Mouse (Mus musculus) brain, embryonic 18.5 days (tissue): ENCODE results near the gene Ppp1r21.
A peak's percentile ranks its signal among the peaks of the same experiment; 100 is the strongest.

ENCODE experiments used
- DNase-seq: peaks from one replicate; pipeline ENCODE4 v3.0.0-alpha.2; 2012; ENCODE audit warnings: low read depth, low spot score

Ppp1r21 gene

GRCm38 (mm10) chr17:88529519-88530235 is at the start of gene Ppp1r21:
TSS of gene Ppp1r21 (plus strand) at chr17:88530118.
- peak; percentile 87 for DNase-seq

DNA sequence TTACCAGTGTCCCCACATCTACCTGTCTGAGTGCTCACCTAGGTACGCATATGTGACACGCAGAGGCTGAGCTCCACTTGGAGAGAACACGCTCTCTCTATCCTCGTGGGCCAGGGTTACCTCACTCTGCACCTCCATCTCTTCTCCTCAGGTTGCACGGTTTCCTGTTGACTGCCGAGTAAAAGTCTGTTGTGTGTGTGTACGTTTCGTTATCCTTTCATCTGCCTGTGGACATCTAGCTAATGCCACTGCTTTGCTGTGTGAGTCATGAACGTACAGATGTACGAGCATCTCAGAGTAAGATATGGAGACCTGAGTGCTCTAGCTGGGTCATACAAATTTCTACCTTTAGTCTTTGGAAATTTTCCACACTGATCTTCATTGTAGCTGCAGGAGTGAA is 49.5 kb upstream of the Ppp1r21 start:
- no peak for DNase-seq

DNA sequence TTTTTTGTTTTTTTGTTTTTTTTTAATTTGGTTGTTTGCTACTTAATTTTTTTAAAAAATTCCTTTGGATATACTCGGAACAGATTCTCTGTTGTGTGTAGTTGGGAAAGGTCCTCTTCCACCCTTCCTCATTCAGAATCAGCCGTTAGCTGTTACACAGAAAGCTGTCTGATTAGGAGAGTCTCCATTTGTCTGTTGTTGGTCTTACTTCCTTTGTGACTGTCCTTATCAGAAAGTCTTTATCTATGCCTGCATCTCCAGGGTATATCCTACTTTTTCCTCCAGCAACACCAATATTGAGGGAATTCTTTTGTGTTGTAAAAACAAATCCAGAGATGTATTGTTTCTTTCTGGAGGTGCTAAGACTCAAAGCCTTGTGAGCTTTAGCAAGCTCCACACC is 48.9 kb upstream of the Ppp1r21 start:
- DNase-seq = no peak

DNA sequence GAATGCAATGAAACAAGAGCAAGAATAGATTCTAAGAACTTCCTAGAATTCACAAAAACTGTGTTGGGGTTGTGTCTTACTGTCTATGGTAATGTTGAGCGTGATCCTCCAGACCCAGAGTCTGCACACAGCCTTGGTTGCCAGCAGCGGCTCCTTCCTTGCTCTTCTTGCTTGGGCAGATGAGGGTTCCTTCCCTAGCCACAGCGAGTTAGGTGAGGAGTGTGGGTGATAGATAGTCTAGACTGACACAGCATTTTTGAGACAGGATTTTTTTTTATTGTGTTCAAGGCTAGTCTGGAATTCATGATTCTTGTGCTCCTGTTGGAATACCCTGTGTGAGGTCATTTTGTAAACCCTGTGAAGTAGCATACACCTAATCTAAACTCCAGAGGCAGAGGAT is 48.3 kb upstream of the Ppp1r21 start:
- DNase-seq = no peak

- DNase-seq = no peak
Observed at GRCm38 (mm10) chr17:88484539-88484938, 45.4 kb upstream of the Ppp1r21 start.

DNA sequence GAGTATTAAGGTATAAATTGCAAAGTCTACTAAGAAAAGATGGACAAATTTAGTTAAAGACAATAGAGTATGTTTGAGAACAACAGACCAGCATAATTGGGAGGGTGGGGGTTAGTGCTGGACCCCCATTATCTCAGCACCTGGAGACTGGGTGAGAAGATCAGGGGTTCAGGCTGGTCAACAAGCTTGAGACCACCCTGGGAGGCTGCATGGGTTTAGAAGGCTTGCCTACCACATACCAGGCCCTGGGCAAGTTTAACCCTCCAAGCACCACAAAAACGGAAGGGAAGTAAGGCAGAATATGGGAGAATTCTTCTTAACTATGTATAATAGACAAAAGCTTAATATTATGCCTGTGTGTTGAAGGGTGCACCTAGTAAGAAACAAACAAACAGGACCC is 45.0 kb upstream of the Ppp1r21 start:
- DNase-seq = no peak

DNA sequence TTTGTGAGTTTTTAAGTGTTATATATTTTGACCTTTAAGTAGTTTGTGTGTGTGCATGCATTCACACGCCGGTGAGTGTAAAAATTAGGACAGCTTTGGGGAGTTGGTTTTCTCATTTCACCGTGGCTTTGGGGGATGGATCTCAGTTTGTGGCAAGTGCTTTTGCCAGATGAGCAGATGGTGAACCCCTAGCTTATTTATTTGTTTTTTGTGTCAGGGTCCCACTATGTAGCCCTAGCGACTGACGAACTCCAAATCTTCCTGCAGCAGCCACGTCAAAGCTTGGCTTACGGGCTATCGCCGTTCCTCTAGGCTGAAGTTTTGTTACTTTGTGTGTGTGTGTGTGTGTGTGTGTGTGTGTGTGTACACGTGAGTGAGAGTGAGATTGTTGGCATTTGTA is 39.4 kb upstream of the Ppp1r21 start:
- no peak for DNase-seq

- no peak for DNase-seq
Observed at GRCm38 (mm10) chr17:88491366-88492106, 38.4 kb upstream of the Ppp1r21 start.

DNA sequence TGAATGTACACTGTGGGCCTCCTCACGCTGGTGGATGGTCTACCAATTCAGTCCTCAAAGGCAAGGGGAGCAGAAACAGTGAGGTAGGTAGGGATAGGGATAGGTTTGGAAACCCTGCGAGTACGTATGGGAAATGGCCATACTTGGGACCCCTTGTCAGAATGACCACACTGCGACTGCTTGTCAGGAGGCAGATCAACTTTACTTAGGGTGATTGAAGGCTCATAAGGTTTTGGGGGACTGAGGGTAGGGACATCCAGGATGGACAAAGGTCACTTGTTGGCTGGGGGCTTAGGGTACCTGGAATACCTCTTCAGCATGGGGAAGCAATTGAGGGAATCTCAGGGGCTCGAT is 37.8 kb upstream of the Ppp1r21 start:
- DNase-seq = no peak

- DNase-seq = no peak
Observed at GRCm38 (mm10) chr17:88493551-88493950, 36.4 kb upstream of the Ppp1r21 start.

GRCm38 (mm10) chr17:88494121-88494771 is 35.7 kb upstream of the Ppp1r21 start:
- peak; percentile 69 for DNase-seq

GRCm38 (mm10) chr17:88494772-88495132 is 35.2 kb upstream of the Ppp1r21 start:
- no peak for DNase-seq

DNA sequence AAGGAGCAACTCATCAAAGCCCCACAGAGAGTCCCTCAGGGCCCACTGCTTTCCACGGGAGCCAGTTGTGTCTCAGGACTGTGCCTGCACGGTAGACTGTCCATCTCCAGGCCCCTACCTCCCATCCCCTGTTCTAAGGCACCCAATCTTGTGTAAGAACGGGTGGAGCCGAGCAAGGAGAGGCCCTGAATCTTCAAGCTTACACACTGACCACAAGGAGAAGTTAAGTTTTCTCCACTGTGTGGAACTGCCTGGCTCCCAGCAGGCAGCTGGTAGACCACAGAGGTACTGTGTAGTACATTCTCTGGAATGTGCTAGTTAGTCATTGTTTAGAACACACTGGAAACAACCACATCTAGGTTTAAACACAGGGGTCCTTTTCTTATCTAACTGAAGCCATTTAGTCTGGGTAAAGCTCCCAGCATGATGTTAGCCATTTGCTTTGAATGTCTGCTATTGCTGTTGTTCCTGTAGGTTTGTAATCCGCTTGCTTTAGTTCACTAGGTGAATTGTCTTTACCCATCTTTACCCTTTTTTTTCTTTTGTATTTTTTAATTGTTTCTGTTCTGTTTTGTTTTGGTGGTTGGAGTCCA is 31.7 kb upstream of the Ppp1r21 start:
- DNase-seq = no peak

GRCm38 (mm10) chr17:88504056-88504455 is 25.9 kb upstream of the Ppp1r21 start:
- DNase-seq = no peak

DNA sequence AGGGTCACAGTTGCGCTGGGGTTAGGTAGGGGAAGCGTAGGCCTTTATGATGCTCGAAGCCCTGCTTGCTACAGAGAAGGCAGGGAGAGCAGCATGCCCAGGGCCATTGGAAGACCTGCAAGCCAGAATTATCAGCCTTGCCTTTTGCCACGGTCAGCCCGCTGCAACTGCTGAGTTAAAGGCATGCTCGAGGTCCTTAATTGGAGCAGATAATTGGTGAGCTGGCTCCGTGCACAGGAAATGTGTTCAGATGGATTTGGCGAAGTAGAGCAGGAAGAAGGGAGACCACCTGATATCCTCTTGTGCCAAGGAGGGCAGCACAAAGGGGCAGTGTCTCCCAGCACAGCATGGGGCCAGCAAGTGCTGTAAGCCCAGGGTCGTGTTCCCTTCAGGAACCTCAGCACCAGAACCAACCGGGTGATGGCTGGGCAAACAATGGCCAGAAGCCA is 24.6 kb upstream of the Ppp1r21 start:
- peak; percentile 52 for DNase-seq

- DNase-seq = no peak
Observed at GRCm38 (mm10) chr17:88505941-88506340, 24.0 kb upstream of the Ppp1r21 start.

- DNase-seq = no peak
Observed at GRCm38 (mm10) chr17:88507376-88507775, 22.5 kb upstream of the Ppp1r21 start.

GRCm38 (mm10) chr17:88508846-88509508 is 20.9 kb upstream of the Ppp1r21 start:
- DNase-seq = no peak

GRCm38 (mm10) chr17:88509999-88510398 is 19.9 kb upstream of the Ppp1r21 start:
- no peak for DNase-seq

DNA sequence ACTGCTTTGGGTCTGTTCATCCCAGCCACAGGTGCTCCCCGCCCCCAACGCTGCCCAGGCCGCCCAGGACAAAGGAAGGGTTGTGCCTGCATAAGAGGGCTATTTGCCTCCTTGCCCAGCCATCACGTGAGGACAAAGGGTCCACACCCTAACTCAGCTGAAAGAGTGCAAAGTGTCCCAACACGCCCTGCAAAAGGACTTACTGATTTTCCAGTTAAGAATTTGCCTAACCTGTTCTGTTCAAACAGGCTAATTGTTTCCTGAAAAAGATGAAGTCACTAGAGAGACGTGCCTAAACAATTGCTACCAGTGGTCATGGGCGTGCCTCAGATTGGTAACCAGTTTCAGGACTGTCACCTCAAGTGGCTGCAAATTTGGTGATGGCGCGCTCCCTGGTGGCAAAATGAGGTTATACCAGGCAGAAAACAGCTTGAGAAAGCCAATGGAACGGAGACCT is 18.8 kb upstream of the Ppp1r21 start:
- no peak for DNase-seq

GRCm38 (mm10) chr17:88516477-88516876 is 13.4 kb upstream of the Ppp1r21 start:
- no peak for DNase-seq

- no peak for DNase-seq
Observed at GRCm38 (mm10) chr17:88527781-88528180, 2.1 kb upstream of the Ppp1r21 start.
